Mouse (Mus musculus) left cerebral cortex, adult 11 months (tissue): ENCODE measurements at regions not wholly inside any gene's neighbourhood (a gene's known extent, or its start where the extent isn't known, plus 50 kb on each side); places are given as distances from the start of the nearest gene placed in this dataset.

Experiments used
- DNase-seq: peaks from one replicate; pipeline ENCODE4 v3.0.0; 2022; ENCODE audit warnings: low spot score

DNA sequence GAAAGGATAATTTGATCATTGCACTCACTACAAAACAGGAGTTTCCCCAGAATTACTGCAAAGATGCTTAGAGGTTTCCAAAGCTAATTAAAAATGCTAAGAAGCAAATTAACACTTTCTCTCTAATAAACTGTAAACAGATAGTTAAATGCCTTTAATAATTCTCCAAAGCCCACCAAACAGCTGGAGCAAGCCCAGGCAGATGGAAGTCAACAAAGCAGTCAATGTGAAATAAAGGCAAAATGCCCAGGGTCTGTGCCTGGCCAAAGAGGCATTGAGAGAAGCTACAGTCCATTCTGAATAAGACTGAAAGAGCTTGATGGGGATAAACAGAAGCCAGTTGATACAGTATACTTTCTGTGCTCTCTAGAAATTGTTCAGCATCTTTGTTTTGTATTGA is 215.6 kb upstream of the Lrfn5 start:
- DNase-seq: no peak

DNA sequence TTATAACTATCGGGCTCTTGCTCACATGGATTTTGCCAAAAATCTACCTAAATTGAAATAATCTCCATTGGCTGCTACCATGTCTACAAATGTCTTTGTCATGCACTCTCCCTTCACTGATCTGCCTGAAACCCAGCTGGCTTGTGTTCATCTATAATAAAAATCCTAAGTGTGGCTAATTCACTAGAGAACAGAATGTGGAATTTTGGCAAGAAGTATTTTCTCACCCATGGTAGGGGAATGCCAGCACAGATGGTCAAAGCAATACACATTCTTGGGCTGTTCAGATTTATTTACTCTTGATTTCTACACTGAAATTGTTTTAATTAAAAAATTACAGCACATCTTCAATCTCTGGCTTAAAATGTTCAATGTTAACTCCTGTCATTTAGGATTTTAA is 200.8 kb upstream of the Lrfn5 start:
- peak; percentile 7 for DNase-seq

DNA sequence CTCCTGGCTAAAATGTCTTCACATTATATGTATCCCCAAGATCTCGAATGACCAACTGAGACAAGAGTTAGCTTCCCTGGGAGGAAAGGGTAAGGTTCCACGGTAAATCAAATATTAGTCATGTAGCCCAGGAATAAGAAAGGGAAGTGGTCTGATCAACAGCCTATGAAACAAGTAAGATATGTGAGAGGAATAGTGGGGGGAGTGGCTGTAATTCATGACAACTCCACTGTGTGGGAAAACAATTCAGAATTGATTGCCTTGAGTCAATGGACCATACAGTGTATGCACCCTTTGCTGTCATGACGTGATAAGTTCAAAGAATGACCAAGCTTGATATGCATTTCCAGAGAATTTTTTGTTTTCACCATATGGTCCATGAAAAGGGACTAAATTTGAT is 190.8 kb upstream of the Lrfn5 start:
- DNase-seq: no peak
